Mouse (Mus musculus): ENCODE data around the gene Pear1. TPM values are rescaled to one million over a fixed set of nuclear protein-coding genes. Genes with fewer than 3 reads are reported as not detected.

Gene Pear1
- polyA plus RNA-seq, 1 experiment from 2014 or later, result 6.8 TPM

DNA sequence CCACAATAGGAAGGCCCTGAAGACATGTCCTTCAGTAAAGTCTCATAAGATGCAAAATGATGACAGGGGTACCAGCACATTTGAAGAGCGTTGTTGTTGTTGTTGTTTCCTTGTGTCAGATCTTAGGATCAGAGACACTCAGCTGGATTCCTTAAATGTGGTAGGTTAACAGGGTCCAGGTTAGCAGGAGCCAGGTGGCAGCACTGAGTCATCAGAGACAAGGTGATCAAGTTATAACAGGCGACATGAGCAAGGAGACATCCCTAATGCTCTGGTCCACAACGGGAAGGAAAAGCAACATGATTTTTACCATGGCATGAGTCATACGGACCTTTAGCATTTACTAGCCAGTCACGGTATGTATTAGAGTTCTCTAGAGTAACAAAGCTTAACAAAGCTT, 9.4 kb upstream of the Pear1 start:
- H3K9ac ChIP-seq, result no peak overlapping the region
- ATAC-seq (ENCODE audit: low FRiP score), result no peak
- WGBS, result 73% methylated on average over 5 of the region's 5 CpGs

GRCm38 (mm10) chr3:87832109-87832859, 8.2 kb upstream of the Pear1 start:
- Histone ChIP-seq H3K27me3 (no peaks in the 10 kb centered on the region), H3K36me3 (replicated peaks) (no peaks in the 10 kb centered on the region), H3K4me1 (no peaks in the 10 kb centered on the region), H3K9me3 (no peaks in the 10 kb centered on the region), H3K4me3 (replicated peaks) (no peak overlapping the region), H3K4me2 (no peak overlapping the region), H3K9ac (no peak overlapping the region), H3K27ac (no peak overlapping the region)
- WGBS, result 83% methylated on average over 7 of the region's 7 CpGs
- no peak for ATAC-seq (ENCODE audit: low FRiP score)

More for the DNA sequence above, 9.4 kb upstream of the Pear1 start:
- Histone ChIP-seq H3K27ac (no peak overlapping the region), H3K27me3 (no peaks in the 10 kb centered on the region), H3K4me2 (no peak overlapping the region), H3K4me3 (replicated peaks) (no peak overlapping the region), H3K4me1 (no peaks in the 10 kb centered on the region), H3K9me3 (no peaks in the 10 kb centered on the region), H3K36me3 (replicated peaks) (no peaks in the 10 kb centered on the region)

DNA sequence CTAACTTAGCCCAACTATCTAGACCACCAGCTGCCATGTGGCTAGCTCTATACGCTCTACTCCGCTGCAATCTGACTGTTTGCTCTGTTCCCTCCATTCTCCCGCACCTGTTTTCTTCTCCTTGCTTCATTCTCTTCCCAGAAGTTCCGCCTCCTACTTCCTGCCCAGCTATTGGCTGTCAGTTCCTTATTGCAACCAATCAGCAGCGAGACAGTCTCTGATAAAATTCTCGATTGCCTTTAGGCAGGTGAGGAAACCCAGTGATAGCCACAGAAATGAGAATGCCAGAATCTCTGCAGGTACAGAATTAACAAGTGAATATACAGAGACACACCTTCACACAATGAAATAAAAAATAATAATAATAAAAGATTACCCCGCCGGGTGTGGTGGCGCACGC, 4.9 kb upstream of the Pear1 start:
- Histone ChIP-seq H3K36me3 (replicated peaks) (no peaks in the 10 kb centered on the region), H3K27me3 (no peaks in the 10 kb centered on the region), H3K4me3 (replicated peaks) (no peak overlapping the region), H3K27ac (no peak overlapping the region), H3K4me1 (no peaks in the 10 kb centered on the region), H3K4me2 (no peak overlapping the region), H3K9ac (no peak overlapping the region), H3K9me3 (no peaks in the 10 kb centered on the region)
- ATAC-seq (ENCODE audit: low FRiP score), result no peak
- 58% methylated on average over 10 of the region's 10 CpGs for WGBS

GRCm38 (mm10) chr3:87828435-87828834, 4.3 kb upstream of the Pear1 start:
- Histone ChIP-seq H3K9ac (no peak overlapping the region), H3K9me3 (no peaks in the 10 kb centered on the region), H3K27me3 (no peaks in the 10 kb centered on the region), H3K27ac (no peak overlapping the region), H3K4me3 (replicated peaks) (no peak overlapping the region), H3K36me3 (replicated peaks) (no peaks in the 10 kb centered on the region), H3K4me1 (no peaks in the 10 kb centered on the region), H3K4me2 (no peak overlapping the region)
- no peak for ATAC-seq (ENCODE audit: low FRiP score)
- WGBS, result 55% methylated on average over 4 of the region's 4 CpGs

GRCm38 (mm10) chr3:87818226-87818625, 5.9 kb downstream of the Pear1 start:
- no peak overlapping the region for H3K4me3 ChIP-seq (replicated peaks)
- WGBS, result 71% methylated on average over 12 of the region's 12 CpGs
- 0 out of 2 replicates have a peak, but pooled peaks cover 4% of the 10 kb centered on the region for H3K4me1 ChIP-seq
- no peak for ATAC-seq (ENCODE audit: low FRiP score)
- no peak overlapping the region for H3K9ac ChIP-seq
- H3K4me2 ChIP-seq, result no peak overlapping the region
- H3K9me3 ChIP-seq, result no peaks in the 10 kb centered on the region
- no peak overlapping the region for H3K27ac ChIP-seq
- H3K27me3 ChIP-seq, result peaks cover 50% of the 10 kb centered on the region
- no peaks in the 10 kb centered on the region for H3K36me3 ChIP-seq (replicated peaks)

GRCm38 (mm10) chr3:87816646-87817093, 7.4 kb downstream of the Pear1 start:
- Histone ChIP-seq H3K36me3 (replicated peaks) (no peaks in the 10 kb centered on the region), H3K9me3 (no peaks in the 10 kb centered on the region), H3K4me1 (0 out of 2 replicates have a peak, but pooled peaks cover 4% of the 10 kb centered on the region), H3K4me2 (peak overlapping the region; percentile 17; the same call in 1 of the 2 replicates), H3K27ac (no peak overlapping the region), H3K4me3 (replicated peaks) (no peak overlapping the region), H3K27me3 (peaks cover 63% of the 10 kb centered on the region), H3K9ac (no peak overlapping the region)
- WGBS, result 7% methylated on average over 12 of the region's 12 CpGs
- ATAC-seq (ENCODE audit: low FRiP score), result 0 out of 2 replicates have a peak, but pooled peaks have one; percentile 36

DNA sequence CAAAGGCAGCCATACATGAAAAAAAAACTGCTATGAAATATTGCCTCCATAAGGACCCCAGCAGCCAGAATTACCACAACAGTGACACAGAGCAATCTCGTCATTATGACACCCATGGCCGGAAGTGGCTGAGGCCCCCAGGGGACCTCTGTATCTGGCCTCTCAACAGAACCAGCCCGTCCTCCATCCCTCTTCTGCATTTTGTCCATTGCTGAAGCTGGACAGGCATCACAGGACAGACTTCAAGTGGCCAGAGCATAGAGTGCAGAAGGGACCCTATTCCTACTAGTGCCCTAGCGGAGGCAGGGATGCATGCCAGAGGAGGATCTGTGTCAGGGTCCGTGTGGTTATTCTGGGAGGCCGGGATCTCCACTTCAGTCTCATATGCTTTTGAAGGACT, 7.9 kb downstream of the Pear1 start:
- no peak for ATAC-seq (ENCODE audit: low FRiP score)
- H3K27ac ChIP-seq, result no peak overlapping the region

DNA sequence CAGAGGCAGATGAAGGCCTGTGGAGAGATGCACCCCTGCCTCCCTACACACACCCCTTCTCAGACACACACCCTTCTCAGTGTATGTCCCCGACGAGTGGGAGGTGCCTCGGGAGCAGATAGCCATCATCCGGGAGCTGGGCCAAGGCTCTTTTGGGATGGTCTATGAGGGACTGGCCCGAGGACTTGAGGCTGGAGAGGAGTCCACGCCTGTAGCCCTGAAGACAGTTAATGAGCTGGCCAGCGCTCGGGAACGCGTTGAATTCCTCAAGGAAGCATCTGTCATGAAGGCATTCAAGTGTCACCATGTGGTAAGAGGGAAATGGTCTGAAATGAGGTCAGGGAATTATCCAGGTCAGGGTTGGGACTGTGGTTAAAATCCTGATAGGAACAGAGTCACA, 11.2 kb downstream of the Pear1 start:
- ATAC-seq (ENCODE audit: low FRiP score), result no peak
- Histone ChIP-seq H3K36me3 (replicated peaks) (no peaks in the 10 kb centered on the region), H3K4me2 (no peak overlapping the region), H3K9me3 (no peaks in the 10 kb centered on the region), H3K9ac (no peak overlapping the region), H3K27me3 (peaks cover 81% of the 10 kb centered on the region), H3K4me1 (peaks cover 15% of the 10 kb centered on the region), H3K27ac (no peak overlapping the region), H3K4me3 (replicated peaks) (no peak overlapping the region)
- WGBS, result 75% methylated on average over 10 of the region's 10 CpGs

More for the DNA sequence above, 7.9 kb downstream of the Pear1 start:
- H3K9me3 ChIP-seq, result no peaks in the 10 kb centered on the region
- H3K4me1 ChIP-seq, result 0 out of 2 replicates have a peak, but pooled peaks cover 4% of the 10 kb centered on the region
- WGBS, result 67% methylated on average over 6 of the region's 6 CpGs
- no peak overlapping the region for H3K9ac ChIP-seq
- H3K27me3 ChIP-seq, result peaks cover 68% of the 10 kb centered on the region
- H3K36me3 ChIP-seq (replicated peaks), result no peaks in the 10 kb centered on the region
- no peak overlapping the region; the same call in 1 of the 2 replicates for H3K4me2 ChIP-seq
- no peak overlapping the region for H3K4me3 ChIP-seq (replicated peaks)

DNA sequence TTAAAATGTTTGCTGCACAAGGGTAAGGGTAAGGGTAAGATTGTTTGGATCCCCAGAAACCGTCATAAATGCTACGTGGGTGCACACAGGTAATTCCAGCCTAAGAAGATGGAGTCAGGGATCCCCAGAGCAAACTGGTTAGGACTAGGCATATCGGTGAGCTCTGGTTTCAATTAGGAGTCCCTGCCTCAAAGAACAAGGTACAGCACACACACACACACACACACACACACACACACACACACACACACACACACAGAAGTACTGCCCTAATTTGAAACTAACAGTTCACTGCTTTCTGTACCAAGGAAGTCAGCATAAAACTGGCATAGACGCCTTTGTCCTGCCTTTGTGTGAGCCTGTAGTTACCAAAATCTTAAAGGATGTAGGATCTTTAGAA, 11.7 kb downstream of the Pear1 start:
- H3K36me3 ChIP-seq (replicated peaks), result no peaks in the 10 kb centered on the region
- no peaks in the 10 kb centered on the region for H3K9me3 ChIP-seq
- H3K4me2 ChIP-seq, result no peak overlapping the region
- H3K27me3 ChIP-seq, result peaks cover 81% of the 10 kb centered on the region
- H3K9ac ChIP-seq, result no peak overlapping the region
- H3K4me1 ChIP-seq, result peaks cover 15% of the 10 kb centered on the region
- no peak for ATAC-seq (ENCODE audit: low FRiP score)
- H3K27ac ChIP-seq, result no peak overlapping the region
- no peak overlapping the region for H3K4me3 ChIP-seq (replicated peaks)
- 80% methylated on average over 4 of the region's 4 CpGs for WGBS

GRCm38 (mm10) chr3:87811297-87811696, 12.8 kb downstream of the Pear1 start:
- H3K27me3 ChIP-seq, result peaks cover 86% of the 10 kb centered on the region
- H3K36me3 ChIP-seq (replicated peaks), result no peaks in the 10 kb centered on the region
- ATAC-seq (ENCODE audit: low FRiP score), result no peak
- H3K4me3 ChIP-seq (replicated peaks), result no peak overlapping the region
- H3K27ac ChIP-seq, result no peak overlapping the region
- H3K9me3 ChIP-seq, result no peaks in the 10 kb centered on the region
- H3K4me2 ChIP-seq, result no peak overlapping the region
- no peak overlapping the region for H3K9ac ChIP-seq
- H3K4me1 ChIP-seq, result peaks cover 12% of the 10 kb centered on the region
- 85% methylated on average over 8 of the region's 8 CpGs for WGBS

GRCm38 (mm10) chr3:87809322-87809962, 14.7 kb downstream of the Pear1 start:
- Histone ChIP-seq H3K27ac (no peak overlapping the region), H3K9ac (no peak overlapping the region), H3K36me3 (replicated peaks) (no peaks in the 10 kb centered on the region), H3K27me3 (peaks cover 89% of the 10 kb centered on the region), H3K9me3 (no peaks in the 10 kb centered on the region), H3K4me1 (peaks cover 11% of the 10 kb centered on the region), H3K4me2 (peak overlapping the region; percentile 46), H3K4me3 (replicated peaks) (peak overlapping the region; percentile 21)
- ATAC-seq (ENCODE audit: low FRiP score), result peak; percentile 39; the same call in 1 of the 2 replicates
- WGBS, result 4% methylated on average over 28 of the region's 28 CpGs

DNA sequence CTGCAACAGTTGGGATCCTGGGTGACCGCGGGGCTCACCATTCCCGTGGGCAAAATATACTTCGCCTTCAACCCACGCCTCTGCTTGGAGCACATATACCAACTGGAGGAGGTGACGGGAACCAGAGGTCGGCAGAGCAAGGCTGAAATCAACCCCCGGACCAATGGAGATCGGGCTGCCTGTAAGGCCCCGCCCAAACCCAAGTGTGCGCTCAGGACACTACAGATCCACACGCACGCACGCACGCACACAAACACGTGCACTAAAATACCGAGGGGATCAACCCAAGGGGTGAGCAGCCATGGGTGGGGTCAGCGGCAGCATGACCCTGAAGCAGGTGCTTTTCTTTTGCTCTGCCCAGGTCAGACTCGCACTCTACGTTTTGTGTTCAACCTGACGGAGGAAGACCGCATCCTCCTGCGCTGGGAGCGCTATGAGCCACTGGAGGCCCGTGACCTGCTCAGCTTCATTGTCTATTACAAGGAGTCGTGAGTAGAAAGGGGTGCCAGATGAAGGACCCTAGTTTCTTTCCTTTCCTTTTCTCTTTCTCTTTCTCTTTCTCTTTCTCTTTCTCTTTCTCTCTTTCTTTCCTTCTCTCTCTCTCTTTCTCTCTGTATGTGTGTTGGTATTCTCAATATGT, 19.9 kb downstream of the Pear1 start:
- H3K4me1 ChIP-seq, result peaks cover 5% of the 10 kb centered on the region
- no peak overlapping the region for H3K27ac ChIP-seq
- peak overlapping the region; percentile 45 for H3K4me2 ChIP-seq
- 3% methylated on average over 26 of the region's 26 CpGs for WGBS
- no peaks in the 10 kb centered on the region for H3K9me3 ChIP-seq
- no peaks in the 10 kb centered on the region for H3K36me3 ChIP-seq (replicated peaks)
- H3K9ac ChIP-seq, result no peak overlapping the region
- H3K4me3 ChIP-seq (replicated peaks), result peak overlapping the region; percentile 21; the same call in 1 of the 2 replicates
- H3K27me3 ChIP-seq, result peaks cover 99% of the 10 kb centered on the region
- ATAC-seq (ENCODE audit: low FRiP score), result no peak

Data from forebrain, embryonic 12.5 days (tissue).